Mouse (Mus musculus) liver, embryonic 16.5 days (tissue): ENCODE measurements around the gene Fam167b. TPM values are rescaled to one million over a fixed set of nuclear protein-coding genes. Genes with fewer than 3 reads are reported as not detected.

ENCODE experiments used
- ATAC-seq: fragments of 200-750 bp; cut with Nextera tagmentation; 2 replicates; pipeline ENCODE4 v1.8.0; 2017; ENCODE audit warnings: low read depth, mild to moderate bottlenecking, moderate number of reproducible peaks, moderate library complexity
- H3K27ac ChIP-seq: fragments of 300-500 bp; sonication (generic); 2 replicates; pipeline ENCODE4 v1.5.1; 2014; ENCODE audit warnings: mild to moderate bottlenecking, low read length
- H3K27me3 ChIP-seq: fragments of 300-500 bp; sonication (generic); 2 replicates; pipeline ENCODE4 v1.6.1; 2014; ENCODE audit warnings: low read depth, low read length, mixed read lengths; ENCODE audit not compliant: control insufficient read depth, insufficient read depth
- H3K36me3 ChIP-seq: fragments of 300-500 bp; sonication (generic); 2 replicates; pipeline ENCODE4 v1.6.1; 2014; ENCODE audit warnings: mild to moderate bottlenecking; ENCODE audit not compliant: control insufficient read depth, insufficient read depth
- H3K4me1 ChIP-seq: fragments of 300-500 bp; sonication (generic); 2 replicates; pipeline ENCODE4 v1.6.1; 2014; ENCODE audit warnings: low read depth, low read length, mixed read lengths; ENCODE audit not compliant: control insufficient read depth
- H3K4me2 ChIP-seq: fragments of 300-500 bp; sonication (generic); 2 replicates; pipeline ENCODE4 v1.6.1; 2014; ENCODE audit warnings: low read depth, low read length, mixed read lengths
- H3K4me3 ChIP-seq: fragments of 300-500 bp; sonication (generic); 2 replicates; pipeline ENCODE4 v1.5.1; 2014; ENCODE audit warnings: low read depth, mild to moderate bottlenecking, low read length
- H3K9ac ChIP-seq: fragments of 300-500 bp; sonication (generic); 2 replicates; pipeline ENCODE4 v1.6.1; 2014; ENCODE audit warnings: low read depth, low read length
- H3K9me3 ChIP-seq: fragments of 300-500 bp; sonication (generic); replicated peaks from 2 replicates; pipeline ENCODE4 v1.6.1; 2016; ENCODE audit warnings: low read length; ENCODE audit not compliant: control insufficient read depth
- whole genome bisulfite sequencing: fragments of 180-500 bp; shearing (Covaris S2); extraction: QIAGEN DNeasy Blood & Tissue Kit; methylation state at CpG from one replicate; pipeline ENCODE4 v1.1.7; 2014; ENCODE audit not compliant: insufficient replicate concordance; 5-methylcytosine and 5-hydroxymethylcytosine counted together
- polyA plus RNA-seq: library from polyadenylated mRNA; unstranded; fragments of >200 nt; fragmentation: Nextera tagmentation; extraction: Ambion mirVana; gene quantifications from 2 replicates; pipeline ENCODE4 v1.2.1, GENCODE M21; 2015

Fam167b gene
- polyA plus RNA-seq, 1 experiment from 2014 or later: 6.9 TPM

GRCm38 (mm10) chr4:129572236-129573092 lies 5.9 kb downstream of the Fam167b start:
- H3K4me2 ChIP-seq: no peak overlapping the region
- no peak overlapping the region for H3K4me3 ChIP-seq
- H3K4me1 ChIP-seq: peaks cover 3% of the 10 kb centered on the region; the same call in 1 of the 2 replicates
- H3K9me3 ChIP-seq: no peaks in the 10 kb centered on the region
- 62% methylated on average over 13 of the region's 13 CpGs for WGBS
- H3K27me3 ChIP-seq: peaks cover 4% of the 10 kb centered on the region; the same call in 1 of the 2 replicates
- no peak overlapping the region for H3K9ac ChIP-seq
- no peaks in the 10 kb centered on the region for H3K36me3 ChIP-seq
- ATAC-seq: peak; percentile 39
- no peak overlapping the region for H3K27ac ChIP-seq

- 62% methylated on average over 8 of the region's 8 CpGs for WGBS
- Histone ChIP-seq H3K9ac (no peak overlapping the region), H3K9me3 (no peaks in the 10 kb centered on the region), H3K27me3 (no peaks in the 10 kb centered on the region; the same call in 1 of the 2 replicates), H3K4me3 (no peak overlapping the region), H3K4me2 (no peak overlapping the region), H3K4me1 (peaks cover 3% of the 10 kb centered on the region; the same call in 1 of the 2 replicates), H3K36me3 (no peaks in the 10 kb centered on the region), H3K27ac (no peak overlapping the region)
- ATAC-seq: no peak
These were observed 6.7 kb downstream of the Fam167b start for GRCm38 (mm10) chr4:129571551-129572084.

GRCm38 (mm10) chr4:129570028-129570427 lies 8.3 kb downstream of the Fam167b start:
- no peaks in the 10 kb centered on the region for H3K9me3 ChIP-seq
- H3K4me3 ChIP-seq: no peak overlapping the region
- H3K4me2 ChIP-seq: no peak overlapping the region

GRCm38 (mm10) chr4:129568366-129568765 lies 10.0 kb downstream of the Fam167b start:
- Histone ChIP-seq H3K36me3 (no peaks in the 10 kb centered on the region), H3K27ac (no peak overlapping the region), H3K9me3 (no peaks in the 10 kb centered on the region), H3K27me3 (no peaks in the 10 kb centered on the region), H3K4me3 (no peak overlapping the region), H3K4me2 (no peak overlapping the region), H3K9ac (no peak overlapping the region), H3K4me1 (no peaks in the 10 kb centered on the region)
- WGBS: 70% methylated on average over 7 of the region's 7 CpGs
- ATAC-seq: no peak

More at GRCm38 (mm10) chr4:129570028-129570427, 8.3 kb downstream of the Fam167b start:
- H3K4me1 ChIP-seq: peaks cover 1% of the 10 kb centered on the region; the same call in 1 of the 2 replicates
- 76% methylated on average over 6 of the region's 6 CpGs for WGBS
- H3K9ac ChIP-seq: no peak overlapping the region
- H3K27me3 ChIP-seq: no peaks in the 10 kb centered on the region
- H3K27ac ChIP-seq: no peak overlapping the region
- H3K36me3 ChIP-seq: no peaks in the 10 kb centered on the region
- no peak for ATAC-seq

GRCm38 (mm10) chr4:129565139-129565538 lies 13.2 kb downstream of the Fam167b start:
- no peak overlapping the region for H3K4me2 ChIP-seq
- no peaks in the 10 kb centered on the region for H3K36me3 ChIP-seq
- H3K9me3 ChIP-seq: no peaks in the 10 kb centered on the region
- no peak overlapping the region for H3K9ac ChIP-seq
- H3K27me3 ChIP-seq: no peaks in the 10 kb centered on the region
- WGBS: 74% methylated on average over 6 of the region's 6 CpGs
- H3K27ac ChIP-seq: no peak overlapping the region
- ATAC-seq: no peak
- peaks cover 3% of the 10 kb centered on the region for H3K4me1 ChIP-seq
- no peak overlapping the region for H3K4me3 ChIP-seq

GRCm38 (mm10) chr4:129563718-129564117 lies 14.6 kb downstream of the Fam167b start:
- Histone ChIP-seq H3K27me3 (no peaks in the 10 kb centered on the region), H3K9me3 (no peaks in the 10 kb centered on the region), H3K4me1 (peaks cover 3% of the 10 kb centered on the region), H3K4me2 (no peak overlapping the region), H3K27ac (no peak overlapping the region), H3K9ac (no peak overlapping the region), H3K4me3 (no peak overlapping the region), H3K36me3 (no peaks in the 10 kb centered on the region)
- peak; percentile 48; the same call in 1 of the 2 replicates for ATAC-seq
- 76% methylated on average over 8 of the region's 8 CpGs for WGBS

GRCm38 (mm10) chr4:129561184-129561583 lies 17.2 kb downstream of the Fam167b start:
- Histone ChIP-seq H3K4me2 (no peak overlapping the region), H3K36me3 (no peaks in the 10 kb centered on the region), H3K27ac (no peak overlapping the region), H3K9me3 (no peaks in the 10 kb centered on the region), H3K4me3 (no peak overlapping the region), H3K9ac (no peak overlapping the region), H3K27me3 (no peaks in the 10 kb centered on the region), H3K4me1 (peaks cover 22% of the 10 kb centered on the region)
- ATAC-seq: no peak
- WGBS: 41% methylated on average over 5 of the region's 5 CpGs

- WGBS: 68% methylated on average over 12 of the region's 12 CpGs
- peaks cover 31% of the 10 kb centered on the region for H3K4me1 ChIP-seq
These were observed 19.9 kb downstream of the Fam167b start for GRCm38 (mm10) chr4:129558321-129558955.

More at GRCm38 (mm10) chr4:129558321-129558955, 19.9 kb downstream of the Fam167b start:
- Histone ChIP-seq H3K27me3 (peaks cover 15% of the 10 kb centered on the region), H3K9me3 (no peaks in the 10 kb centered on the region), H3K36me3 (no peaks in the 10 kb centered on the region), H3K4me3 (no peak overlapping the region), H3K27ac (no peak overlapping the region; the same call in 1 of the 2 replicates), H3K9ac (no peak overlapping the region), H3K4me2 (no peak overlapping the region)
- ATAC-seq: no peak
